Mouse (Mus musculus) limb, embryonic 14.5 days (tissue): ENCODE results near the gene Nrip2. TPM values are rescaled to one million over a fixed set of nuclear protein-coding genes. Genes with fewer than 3 reads are reported as not detected.

Experiments used
- ATAC-seq: fragments of 200-750 bp; cut with Nextera tagmentation; 2 replicates; pipeline ENCODE4 v1.8.0; 2017; ENCODE audit warnings: low read depth, moderate number of reproducible peaks, moderate TSS enrichment; ENCODE audit not compliant: low FRiP score
- DNase-seq: peaks from one replicate; pipeline ENCODE4 v3.0.0-alpha.2; 2015; ENCODE audit warnings: low spot score
- H3K27ac ChIP-seq: fragments of 300-500 bp; sonication (generic); replicated peaks from 2 replicates; pipeline ENCODE4 v1.5.1; 2014; ENCODE audit warnings: low read depth, mild to moderate bottlenecking, low read length, moderate library complexity, mixed read lengths
- H3K27me3 ChIP-seq: fragments of 300-500 bp; sonication (generic); 2 replicates; pipeline ENCODE4 v1.6.1; 2014; ENCODE audit warnings: low read length, mixed read lengths; ENCODE audit not compliant: control insufficient read depth, insufficient read depth
- H3K36me3 ChIP-seq: fragments of 300-500 bp; sonication (generic); 2 replicates; pipeline ENCODE4 v1.6.1; 2014; ENCODE audit warnings: mild to moderate bottlenecking, low read length, moderate library complexity, mixed read lengths; ENCODE audit not compliant: control insufficient read depth, insufficient read depth
- H3K4me1 ChIP-seq: fragments of 300-500 bp; sonication (generic); 2 replicates; pipeline ENCODE4 v1.6.1; 2014; ENCODE audit warnings: antibody characterized with exemption, low read length, mixed read lengths; ENCODE audit not compliant: control insufficient read depth, insufficient read depth
- H3K4me2 ChIP-seq: fragments of 300-500 bp; sonication (generic); replicated peaks from 2 replicates; pipeline ENCODE4 v1.6.1; 2014; ENCODE audit warnings: low read depth, mild to moderate bottlenecking, low read length, moderate library complexity; ENCODE audit not compliant: severe bottlenecking
- H3K4me3 ChIP-seq: fragments of 300-500 bp; sonication (generic); replicated peaks from 2 replicates; pipeline ENCODE4 v1.5.1; 2014; ENCODE audit warnings: low read length
- H3K9ac ChIP-seq: fragments of 300-500 bp; sonication (generic); 2 replicates; pipeline ENCODE4 v1.6.1; 2014; ENCODE audit warnings: mild to moderate bottlenecking, low read depth, low read length, moderate library complexity; ENCODE audit not compliant: severe bottlenecking
- H3K9me3 ChIP-seq: fragments of 300-500 bp; sonication (generic); 2 replicates; pipeline ENCODE4 v1.6.1; 2016; ENCODE audit warnings: low read length; ENCODE audit not compliant: control insufficient read depth
- POLR2A ChIP-seq: fragments of 200-500 bp; IDR thresholded peaks from 2 replicates; pipeline ENCODE4 v1.8.0; 2012; ENCODE audit warnings: inconsistent platforms, mild to moderate bottlenecking, moderate library complexity, borderline replicate concordance; ENCODE audit not compliant: insufficient read depth, insufficient read length; ENCODE audit errors: extremely low read depth
- WGBS: fragments of 180-500 bp; shearing (Covaris S2); extraction: QIAGEN DNeasy Blood & Tissue Kit; methylation state at CpG from one replicate; pipeline ENCODE4 v1.1.7; 2014; 5-methylcytosine and 5-hydroxymethylcytosine counted together
- polyA plus RNA-seq, 2 experiments: library from polyadenylated mRNA; depleted of rRNA in 1 of 2; stranded (reverse) in 1 of 2; unstranded in 1 of 2; fragments of >200 nt; fragmentation: Nextera tagmentation in 1 of 2; extraction: Ambion mirVana in 1 of 2; gene quantifications; 2 replicates each; pipeline versions ENCODE4 v1.2.1 to v1.2.3; 2012 to 2014

The Nrip2 gene
- polyA plus RNA-seq, 2 experiments: 5.7 to 7.0 TPM

GRCm38 (mm10) chr6:128358999-128359398 lies 40.1 kb upstream of the Nrip2 start:
- Histone ChIP-seq H3K4me1 (peaks cover 24% of the 10 kb centered on the region), H3K9me3 (no peaks in the 10 kb centered on the region), H3K36me3 (peaks cover 22% of the 10 kb centered on the region), H3K27ac (no peak overlapping the region), H3K4me2 (no peak overlapping the region), H3K9ac (no peak overlapping the region), H3K27me3 (no peaks in the 10 kb centered on the region), H3K4me3 (no peak overlapping the region)
- TF ChIP-seq POLR2A: no peak
- DNase-seq (peak; percentile 60), ATAC-seq (no peak)
- 31% methylated on average over 2 of the region's 2 CpGs for WGBS

DNA sequence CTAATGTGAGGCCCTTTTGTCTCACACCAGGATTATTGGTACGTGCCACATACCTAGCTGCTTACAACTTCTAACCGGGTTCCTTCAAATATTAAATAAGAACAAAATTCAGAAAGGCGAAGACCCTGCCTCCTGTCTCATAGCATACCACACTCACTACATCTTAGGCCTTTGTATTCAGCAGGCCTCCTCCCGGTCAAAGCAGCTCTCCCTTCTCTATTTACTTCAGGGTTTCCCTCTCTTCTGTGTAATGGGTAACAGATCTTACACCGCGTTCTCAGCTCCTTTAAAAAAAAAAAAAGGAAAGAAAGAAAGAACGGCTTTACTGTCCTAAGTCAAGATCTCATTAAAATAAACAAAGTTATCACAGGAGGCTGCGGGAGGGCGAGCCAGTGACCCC lies 37.2 kb upstream of the Nrip2 start:
- peak overlapping the region; percentile 90 for H3K9ac ChIP-seq
- no peak for DNase-seq
- H3K27ac ChIP-seq: peak overlapping the region; percentile 93
- no peak for ATAC-seq
- peak overlapping the region; percentile 87 for H3K4me3 ChIP-seq
- H3K27me3 ChIP-seq: no peaks in the 10 kb centered on the region
- 16% methylated on average over 8 of the region's 9 CpGs for WGBS
- no peaks in the 10 kb centered on the region for H3K9me3 ChIP-seq
- TF ChIP-seq POLR2A: no peak
- H3K4me2 ChIP-seq: peak overlapping the region; percentile 93
- peaks cover 12% of the 10 kb centered on the region for H3K4me1 ChIP-seq
- peaks cover 30% of the 10 kb centered on the region for H3K36me3 ChIP-seq

DNA sequence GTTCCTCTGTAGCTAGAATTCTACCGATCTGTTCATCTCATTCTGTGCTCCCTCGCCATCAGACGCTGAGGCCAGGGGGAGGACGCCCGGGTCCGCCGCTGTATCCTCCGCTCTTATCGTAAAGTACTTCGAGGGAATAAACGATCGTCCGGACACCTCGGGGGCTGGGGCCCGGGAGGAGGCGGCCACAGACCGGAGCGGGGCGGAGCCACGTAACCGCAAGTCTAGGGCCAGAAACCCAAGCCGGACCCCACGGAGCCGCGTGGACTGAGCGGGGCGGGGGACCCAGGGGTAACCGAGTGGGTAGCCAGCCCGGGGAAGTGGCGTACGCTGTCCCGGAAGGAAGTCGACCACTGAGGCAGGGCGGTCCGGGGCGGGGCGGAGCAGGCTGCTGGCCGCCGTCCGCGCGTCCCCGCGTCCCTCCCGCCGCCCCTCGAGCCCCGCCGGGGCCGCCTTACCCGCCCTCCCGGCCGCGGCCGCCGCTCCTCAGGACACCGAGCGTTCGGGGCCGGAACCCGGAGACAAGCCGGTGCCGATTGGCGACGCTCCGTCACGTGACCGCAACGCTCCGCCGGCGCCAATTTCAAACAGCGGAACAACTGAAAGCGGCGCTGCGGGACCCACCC lies 36.6 kb upstream of the Nrip2 start, which contains the start of the genes Rhno1 and Foxm1:
TSS of gene Rhno1 (minus strand) at position 531 of the 626 bp plus-strand sequence.
TSS of gene Foxm1 (plus strand) at position 587 of the 626 bp plus-strand sequence.
- peak; percentile 88 for ATAC-seq
- Histone ChIP-seq H3K27ac (peak within 1 kb of the TSS; percentile 93), H3K9me3 (no peaks in the 10 kb centered on the region), H3K36me3 (peaks cover 32% of the 10 kb centered on the region), H3K4me1 (peaks cover 12% of the 10 kb centered on the region), H3K9ac (peak within 1 kb of the TSS; percentile 90), H3K4me2 (peak within 1 kb of the TSS; percentile 93), H3K27me3 (no peaks in the 10 kb centered on the region), H3K4me3 (peak within 1 kb of the TSS; percentile 87)
- TF ChIP-seq POLR2A: 0 out of 2 replicates have a peak, but pooled peaks have one; percentile 50
- peak; percentile 84 for DNase-seq
- WGBS: 1% methylated on average over 37 of the region's 76 CpGs

DNA sequence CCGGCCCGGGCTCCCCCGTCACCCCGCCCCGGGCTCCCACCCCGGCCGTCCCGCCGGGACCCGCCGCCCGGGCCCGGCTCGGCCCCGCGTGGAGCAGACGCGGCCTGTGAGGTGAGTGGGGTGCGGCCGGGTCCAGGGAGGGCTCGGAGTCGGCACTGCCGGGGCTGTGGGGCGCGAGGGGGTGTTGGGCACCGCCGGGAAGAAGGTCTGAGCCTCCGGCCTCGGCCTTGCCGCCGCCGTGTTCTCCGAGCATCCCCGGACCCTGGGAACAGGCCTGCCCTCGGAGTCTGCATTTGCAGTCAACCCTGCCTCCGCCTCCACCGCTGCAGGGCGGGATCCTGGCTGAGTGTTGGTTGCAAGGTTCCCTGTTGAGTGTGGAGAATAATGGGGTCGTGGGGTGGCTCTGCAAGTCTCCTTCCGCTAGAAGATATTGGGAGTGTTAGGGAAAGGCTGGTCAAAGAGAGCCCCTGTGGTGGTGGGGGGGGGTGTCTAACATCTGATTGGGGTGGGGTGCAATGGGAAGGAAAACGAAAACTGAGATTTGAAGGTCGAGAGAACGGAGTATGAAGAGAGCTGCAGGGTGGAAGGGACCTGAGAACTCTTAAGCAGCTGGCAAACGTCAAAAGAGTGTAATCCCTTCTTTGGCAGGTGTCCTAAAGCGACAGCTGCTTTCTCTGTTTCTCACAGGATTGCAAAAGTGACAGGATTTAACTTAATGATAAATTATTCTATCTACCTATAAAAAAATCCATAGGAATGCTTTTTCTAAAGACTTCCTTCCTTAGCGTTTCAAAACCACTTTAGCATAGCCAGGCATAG lies 35.9 kb upstream of the Nrip2 start:
- TF ChIP-seq POLR2A: no peak
- peak overlapping the region; percentile 93 for H3K4me2 ChIP-seq
- ATAC-seq (peak; percentile 34), DNase-seq (peak; percentile 58)
- H3K4me1 ChIP-seq: peaks cover 12% of the 10 kb centered on the region
- H3K4me3 ChIP-seq: peak overlapping the region; percentile 87
- H3K27ac ChIP-seq: peak overlapping the region; percentile 93
- H3K9ac ChIP-seq: peak overlapping the region; percentile 90
- 3% methylated on average over 42 of the region's 46 CpGs for WGBS
- no peaks in the 10 kb centered on the region for H3K27me3 ChIP-seq
- H3K36me3 ChIP-seq: peaks cover 31% of the 10 kb centered on the region
- no peaks in the 10 kb centered on the region for H3K9me3 ChIP-seq

GRCm38 (mm10) chr6:128364721-128365120 lies 34.4 kb upstream of the Nrip2 start:
- Histone ChIP-seq H3K27ac (no peak overlapping the region), H3K27me3 (no peaks in the 10 kb centered on the region), H3K4me2 (no peak overlapping the region), H3K4me1 (peaks cover 12% of the 10 kb centered on the region), H3K9me3 (no peaks in the 10 kb centered on the region), H3K9ac (no peak overlapping the region), H3K4me3 (no peak overlapping the region), H3K36me3 (peaks cover 38% of the 10 kb centered on the region)
- TF ChIP-seq POLR2A: no peak
- DNase-seq (no peak), ATAC-seq (no peak)
- 84% methylated on average over 6 of the region's 6 CpGs for WGBS
